Mouse (Mus musculus) CH12F3 (cell line): ENCODE measurements around the gene Dph5.
"Not testable (repeated sequence)": the region's sequence is repeated elsewhere in the genome, so short reads cannot be mapped to it uniquely, and the experiment has no call there.

Experiments
- in situ Hi-C: fragments of 300-500 bp; cut with MboI; formaldehyde crosslinking; loops from 2 replicates; pipeline ENCODE4 v1.14.3; 2020; ENCODE audit warnings: low sequenced_read_pairs

The Dph5 gene

DNA sequence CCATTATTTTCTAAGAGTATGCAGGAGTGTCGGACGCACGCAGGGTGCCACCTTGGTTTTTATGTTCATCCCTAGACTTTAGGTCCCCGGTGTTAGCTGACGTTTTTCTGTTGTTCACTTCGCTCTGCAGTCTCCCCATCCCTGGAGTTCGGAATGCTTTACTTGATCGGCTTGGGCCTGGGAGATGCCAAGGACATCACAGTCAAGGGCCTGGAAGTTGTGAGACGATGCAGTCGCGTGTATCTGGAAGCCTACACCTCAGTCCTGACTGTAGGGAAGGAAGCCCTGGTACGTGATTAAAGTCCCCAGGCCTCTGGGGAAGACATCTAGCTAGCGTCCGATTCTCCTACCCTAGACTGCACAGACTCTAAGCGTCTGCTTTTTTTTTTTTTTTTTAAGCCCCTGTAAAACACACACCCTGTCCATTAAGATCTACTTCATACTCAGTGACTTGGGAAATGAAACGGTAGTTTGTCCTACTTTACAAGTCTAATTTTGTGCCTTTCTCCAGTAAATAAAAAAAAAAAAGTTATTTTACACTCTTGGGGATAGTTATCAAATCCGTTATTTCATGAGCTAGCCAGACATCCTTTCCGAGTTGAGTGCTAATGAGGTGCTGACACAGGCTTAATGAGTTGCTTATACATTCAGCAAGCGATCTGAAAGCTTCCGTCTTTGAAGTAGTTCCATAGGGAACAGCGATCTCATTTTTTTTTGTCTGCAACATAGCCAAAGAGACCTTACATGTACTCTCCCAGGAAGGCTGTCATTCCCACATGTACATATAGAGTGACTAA is 871 bp downstream of the Dph5 start:
- in situ Hi-C loops = no loop called here

DNA sequence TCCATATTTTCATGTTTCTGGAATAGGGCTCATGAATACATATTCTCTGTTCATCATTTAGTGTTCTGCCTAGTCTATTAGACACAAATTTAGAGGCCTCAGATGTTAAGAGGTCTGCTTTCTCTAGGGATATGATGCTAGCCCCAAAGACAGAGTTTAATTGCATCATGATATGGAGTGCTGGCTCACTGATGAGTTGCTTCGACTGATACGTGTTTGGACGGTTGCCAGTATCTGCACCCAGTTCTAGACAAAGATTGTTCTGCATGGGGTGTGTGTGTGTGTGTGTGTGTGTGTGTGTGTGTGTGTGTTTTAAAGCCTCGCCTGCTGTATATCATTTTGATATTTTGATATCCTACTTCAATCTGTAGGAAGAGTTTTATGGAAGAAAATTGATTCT is 4.7 kb downstream of the Dph5 start:
- in situ Hi-C loops = no loop called here

DNA sequence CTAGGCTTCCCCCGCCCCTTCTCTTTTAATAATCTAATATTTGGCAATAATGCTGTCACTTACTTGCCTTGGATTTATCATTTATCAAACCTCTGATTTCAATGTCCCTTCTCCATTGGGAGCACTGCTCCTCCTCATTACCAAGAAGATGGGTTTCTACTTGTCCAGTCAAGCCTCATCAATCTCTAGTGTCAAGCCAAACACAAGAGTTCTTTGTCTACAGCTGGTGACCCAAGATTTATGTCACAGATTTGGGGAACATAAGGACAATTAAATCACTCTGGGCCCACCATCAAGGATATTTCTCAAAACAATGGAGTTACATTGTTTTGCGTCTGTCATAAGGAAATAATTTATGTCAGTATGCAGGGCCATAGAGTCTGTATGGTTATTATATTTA is 5.5 kb downstream of the Dph5 start:
- in situ Hi-C loops = no loop called here

DNA sequence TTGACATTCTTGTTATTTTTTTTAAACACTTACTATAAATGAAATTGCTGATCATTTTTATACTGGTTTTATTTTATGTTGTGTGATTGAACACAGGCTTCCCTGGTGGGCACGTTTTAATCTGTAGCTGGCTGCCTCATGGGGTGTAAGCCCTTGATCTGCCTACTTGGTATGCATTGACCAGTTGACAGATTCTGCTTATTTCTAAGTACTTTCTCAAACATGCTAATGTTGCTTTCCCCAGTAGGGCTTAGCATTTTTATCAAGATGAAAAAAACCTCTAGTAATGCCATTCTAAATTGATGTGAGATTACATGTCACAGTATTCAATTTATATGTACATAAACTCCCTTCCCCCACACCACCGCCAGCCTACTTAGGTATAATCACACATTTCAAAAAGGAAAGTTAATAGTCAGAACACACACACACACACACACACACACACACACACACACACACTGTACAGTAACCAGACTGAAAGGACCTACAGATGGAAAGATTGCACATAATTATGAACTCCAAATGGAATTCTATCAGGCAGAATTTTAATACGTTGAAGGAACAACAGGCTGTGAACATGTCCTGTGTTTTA is 10.8 kb downstream of the Dph5 start:
- in situ Hi-C loops = no loop called here

DNA sequence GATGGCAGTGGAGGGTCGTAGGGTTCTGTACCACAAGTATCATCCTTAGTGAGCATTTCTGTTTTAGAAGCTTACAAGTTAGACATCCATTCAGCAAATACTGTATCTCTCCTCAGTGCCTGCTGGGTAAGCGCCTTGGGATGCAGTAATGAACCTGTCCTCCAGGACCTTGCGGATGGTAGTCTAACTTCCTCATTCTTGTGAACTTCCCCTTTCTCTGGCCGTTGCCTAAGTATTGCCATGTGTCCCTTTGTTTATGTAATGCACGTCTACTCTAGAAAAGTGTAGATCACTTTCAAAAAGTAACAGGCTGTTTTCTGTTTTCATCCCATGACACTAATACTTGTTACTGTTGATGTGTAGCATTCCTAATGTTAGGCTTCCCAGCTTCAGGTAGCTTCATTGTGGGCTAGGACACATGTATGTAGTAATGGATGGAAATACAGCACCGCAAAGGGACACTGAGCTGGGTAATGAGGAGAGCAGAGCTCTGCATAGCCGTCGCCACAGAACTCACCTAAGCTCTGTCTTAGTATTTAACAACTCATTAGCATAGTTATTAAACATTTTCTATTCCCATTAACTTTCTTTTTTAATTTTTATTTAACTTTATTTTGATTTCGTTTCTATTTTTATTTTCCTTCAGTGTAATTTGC is 14.8 kb downstream of the Dph5 start:
- in situ Hi-C loops = no loop called here

DNA sequence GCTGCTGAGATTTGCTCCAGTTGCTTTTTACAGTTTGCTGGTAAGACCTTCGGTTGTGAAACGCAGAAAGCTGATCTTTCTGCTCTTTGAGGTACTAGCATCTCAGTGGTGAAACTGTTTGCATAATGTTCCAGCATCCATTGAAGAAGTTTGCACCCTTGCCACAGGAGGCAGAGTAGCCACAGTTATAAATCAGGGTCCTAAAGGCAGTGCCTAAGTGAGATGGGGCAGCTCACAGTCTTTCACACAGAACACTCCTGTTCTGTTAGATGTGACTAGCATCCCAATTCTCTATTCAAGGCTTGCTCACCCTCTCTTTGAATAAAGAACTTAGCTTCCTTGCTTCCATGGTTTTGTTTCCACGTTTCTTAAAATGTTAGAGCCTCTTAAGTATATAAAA is 17.4 kb downstream of the Dph5 start:
- in situ Hi-C loops = no loop called here

DNA sequence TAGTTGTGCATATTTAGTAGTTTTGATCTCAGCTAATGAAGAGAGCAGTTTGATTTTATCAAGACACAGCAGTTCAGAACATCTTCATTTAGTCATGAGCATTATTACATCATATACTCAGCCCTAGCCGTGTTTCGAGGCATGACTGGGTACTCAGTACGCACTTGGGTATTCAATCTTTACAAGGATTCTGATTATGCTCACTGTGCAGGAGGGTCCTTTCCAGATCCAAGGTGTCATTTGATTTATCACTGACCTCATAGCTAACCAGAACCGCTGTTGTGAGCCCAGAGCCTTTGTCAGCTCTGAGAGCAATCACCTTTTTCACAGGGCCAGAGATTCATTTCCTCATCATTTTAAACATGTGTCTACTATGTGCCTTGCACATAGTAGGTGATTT is 17.9 kb downstream of the Dph5 start:
- in situ Hi-C loops = no loop called here

DNA sequence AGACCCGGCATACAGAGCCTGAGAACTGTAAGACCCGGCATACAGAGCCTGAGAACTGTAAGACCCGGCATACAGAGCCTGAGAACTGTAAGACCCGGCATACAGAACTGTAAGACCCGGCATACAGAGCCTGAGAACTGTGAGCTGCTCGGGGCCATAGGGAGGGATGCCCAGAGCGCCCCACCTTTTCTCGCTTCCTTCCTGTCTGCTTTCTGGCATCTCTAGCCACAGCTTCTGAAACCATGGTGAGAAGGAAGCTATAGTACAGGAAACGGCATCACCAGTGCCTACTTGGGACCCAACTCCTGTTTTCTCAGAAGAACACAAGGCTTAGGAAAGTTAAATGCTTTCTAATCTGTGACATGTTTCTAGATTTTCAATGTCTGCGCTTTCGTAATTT is 19.8 kb downstream of the Dph5 start:
- in situ Hi-C loops = not testable (repeated sequence)

DNA sequence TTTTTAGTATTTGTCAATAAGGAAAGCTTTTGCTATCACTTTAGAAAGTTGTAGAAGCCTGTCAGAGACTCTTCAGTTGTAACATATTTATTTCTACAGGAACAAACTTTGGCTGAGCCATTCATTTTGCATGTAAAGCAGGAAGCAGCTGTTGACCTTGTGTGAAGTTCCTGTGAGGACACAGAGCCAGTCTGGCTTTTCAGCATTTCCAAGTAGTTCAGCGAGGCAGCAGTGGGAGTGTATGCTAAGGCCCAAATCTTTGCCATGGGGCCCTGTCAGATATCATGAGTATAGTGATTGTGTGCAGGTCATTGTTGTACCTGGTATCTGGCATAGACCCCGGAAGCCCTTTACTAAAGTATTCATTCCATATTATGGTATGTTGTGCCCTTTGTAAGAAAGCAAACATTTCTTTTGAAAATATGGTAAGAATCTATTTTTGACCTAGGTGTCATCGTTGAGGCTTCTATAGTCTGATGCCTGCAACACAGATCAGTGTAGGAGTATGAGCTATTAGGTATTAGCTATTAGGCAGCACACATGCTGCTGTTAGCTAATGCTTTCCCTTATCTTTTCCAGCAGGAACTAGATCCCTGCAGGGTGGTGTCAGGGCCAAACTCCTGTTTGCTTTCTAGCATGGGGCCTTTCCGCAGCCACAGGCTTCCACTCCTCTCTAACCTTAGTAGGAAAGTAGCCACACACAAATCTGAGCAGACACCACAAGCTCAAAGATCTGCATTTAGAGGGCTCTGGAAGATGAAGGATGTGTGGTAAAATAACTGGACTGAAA is 37.0 kb downstream of the Dph5 start:
- in situ Hi-C loops = no loop called here

DNA sequence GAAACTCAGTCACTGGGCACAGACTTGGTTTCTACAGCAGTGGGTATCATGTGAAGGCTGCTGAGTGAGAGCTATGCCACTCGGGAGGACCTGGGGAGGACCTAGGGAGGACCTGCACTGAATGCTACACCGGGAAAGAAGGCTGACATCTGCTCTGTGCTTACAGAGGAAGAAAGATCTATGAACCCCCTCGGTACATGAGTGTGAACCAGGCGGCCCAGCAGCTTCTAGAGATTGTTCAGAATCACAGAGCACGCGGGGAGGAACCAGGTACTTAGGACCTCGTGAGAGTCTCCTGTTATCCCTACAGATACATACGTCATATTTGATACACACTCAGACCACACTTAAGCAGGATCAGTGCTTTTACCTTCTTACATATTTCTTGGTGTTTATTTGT is 38.9 kb downstream of the Dph5 start:
- in situ Hi-C loops = no loop called here

DNA sequence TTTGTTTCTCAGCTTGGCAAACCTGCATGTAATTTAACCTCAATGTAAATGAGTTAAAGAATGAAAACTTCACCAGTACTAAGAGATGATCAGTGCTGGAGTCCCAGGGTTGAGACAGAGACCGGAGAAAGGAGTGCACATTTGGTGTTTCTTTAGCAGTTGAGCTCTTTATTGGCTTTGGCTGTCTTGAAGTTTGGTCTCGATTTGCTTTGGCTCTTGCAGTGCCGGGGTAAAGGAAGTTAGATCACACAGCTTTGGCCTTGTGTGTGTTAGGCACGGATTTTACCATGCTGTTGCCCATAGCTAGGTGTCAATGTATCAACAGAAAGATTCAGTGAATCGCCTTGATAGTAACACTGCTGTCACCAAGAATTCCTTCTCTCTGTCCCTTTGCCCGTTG is 44.1 kb downstream of the Dph5 start:
- in situ Hi-C loops = no loop called here

DNA sequence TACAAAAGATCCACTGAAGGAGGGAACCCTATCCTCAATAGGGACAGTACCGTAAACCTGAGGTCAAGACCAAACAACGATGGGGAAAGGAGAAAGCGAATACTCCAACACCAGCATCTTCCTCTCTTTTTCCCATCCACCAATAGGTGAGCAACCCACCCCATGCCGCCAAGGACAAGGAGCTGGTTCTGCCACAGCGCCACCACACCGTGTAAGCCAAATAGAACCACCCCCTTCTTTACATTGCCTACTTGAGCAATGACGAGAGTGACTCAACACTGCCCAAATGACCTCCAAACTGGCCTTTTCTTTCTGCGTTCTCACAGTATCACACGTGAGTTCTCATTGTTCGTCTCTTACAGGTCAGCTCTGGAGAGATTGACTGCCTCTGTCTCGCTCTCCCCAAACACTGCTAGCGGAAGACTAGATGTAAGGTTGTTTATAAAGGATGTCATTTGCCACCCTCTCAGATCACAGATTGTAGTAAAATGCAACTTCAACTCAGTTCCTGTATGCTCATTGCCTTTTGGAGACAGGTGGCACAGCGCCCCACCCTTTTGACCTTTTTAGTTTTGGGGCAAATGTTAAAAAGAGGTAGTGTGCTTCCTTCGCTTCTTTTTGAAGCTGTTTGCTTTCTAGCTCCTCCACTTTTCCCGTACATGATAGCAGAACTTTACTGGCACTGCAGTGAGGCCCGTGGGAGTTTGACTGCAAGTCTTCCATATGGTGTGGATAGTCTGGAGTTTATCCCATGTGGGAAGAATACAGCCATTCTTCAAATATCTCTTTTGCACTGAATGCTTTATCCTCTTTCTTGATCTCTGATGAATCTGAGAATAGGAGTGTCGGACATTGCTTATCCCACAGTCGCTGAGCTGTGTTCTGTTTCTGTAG is 45.9 kb downstream of the Dph5 start:
- in situ Hi-C loops = no loop called here

DNA sequence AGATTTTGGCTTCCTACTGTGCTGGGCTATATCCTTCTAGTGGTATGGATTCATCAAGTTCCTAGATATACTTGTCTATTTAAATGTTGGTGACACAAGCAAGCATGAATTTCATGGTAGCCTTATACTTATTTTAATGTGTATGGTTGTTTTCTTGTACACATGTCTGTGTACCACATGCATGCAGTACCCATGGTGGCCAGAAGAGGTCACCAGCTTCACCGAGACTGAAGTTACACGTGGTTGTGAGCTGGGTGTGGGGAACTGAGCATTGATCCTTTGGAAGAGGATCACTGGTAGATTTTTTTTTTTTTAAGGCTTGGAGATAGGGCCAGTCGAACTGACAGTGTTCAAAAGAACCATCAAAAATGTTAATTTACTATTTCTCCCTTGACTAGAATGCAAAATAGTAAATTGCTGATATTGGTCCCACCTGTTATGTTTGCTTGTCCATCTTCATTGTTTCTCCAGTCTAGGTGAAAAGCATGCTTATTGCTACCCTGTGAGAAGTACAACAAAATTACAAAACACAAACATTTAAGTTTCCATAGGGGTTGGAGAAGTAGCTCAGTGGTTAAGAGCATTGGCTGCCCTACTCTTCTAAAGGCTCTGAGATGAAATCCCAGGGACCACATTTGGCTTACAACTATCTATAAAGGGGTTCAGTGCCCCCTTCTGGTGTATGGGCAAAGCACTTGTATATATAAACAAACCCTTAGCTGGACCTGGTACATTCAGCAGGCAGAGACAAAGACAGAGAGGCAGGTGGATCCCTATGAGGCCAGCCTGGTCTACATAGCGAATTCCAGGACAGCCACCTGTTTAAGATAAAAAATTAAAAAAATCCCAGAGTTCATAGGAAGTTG is 49.3 kb downstream of the Dph5 start:
- in situ Hi-C loops = no loop called here

DNA sequence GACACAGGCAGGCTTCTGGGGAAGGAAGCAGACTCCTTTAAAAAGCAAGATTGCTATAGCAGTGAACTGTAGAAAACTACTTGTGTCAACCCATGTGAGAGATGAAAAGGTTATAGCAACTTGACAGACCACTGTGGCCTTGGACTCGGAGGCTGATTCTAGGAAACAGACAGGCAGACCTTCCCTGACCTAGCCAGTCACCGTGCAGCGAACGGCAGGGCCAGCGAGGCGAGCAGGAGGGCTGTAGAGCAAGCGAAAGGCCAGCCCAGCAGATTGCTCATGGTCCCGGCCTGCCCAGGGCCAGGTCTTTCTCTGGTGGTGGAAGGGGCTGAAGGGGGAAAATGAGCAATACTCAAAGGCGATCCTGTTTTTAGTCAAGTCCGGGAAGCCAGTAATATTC is 50.2 kb downstream of the Dph5 start:
- in situ Hi-C loops = no loop called here

DNA sequence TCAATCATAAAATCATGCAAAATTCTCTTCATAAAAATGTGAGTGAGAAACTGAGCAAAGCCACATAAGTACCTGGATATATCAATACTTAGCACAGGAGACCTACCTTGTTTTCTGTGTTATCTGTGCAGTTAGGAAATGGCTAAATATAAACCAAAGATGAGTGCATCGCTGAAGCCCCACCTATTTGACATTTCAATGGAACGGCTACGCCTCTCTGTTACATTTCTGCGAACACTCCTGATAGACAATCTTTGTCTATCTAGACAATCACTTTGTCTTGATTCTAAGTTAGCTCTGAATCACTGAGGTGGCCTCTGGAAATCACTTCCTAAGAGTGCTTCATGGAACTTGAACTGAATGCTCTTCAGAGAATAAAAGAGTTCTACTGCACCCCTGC is 52.9 kb downstream of the Dph5 start:
- in situ Hi-C loops = no loop called here

DNA sequence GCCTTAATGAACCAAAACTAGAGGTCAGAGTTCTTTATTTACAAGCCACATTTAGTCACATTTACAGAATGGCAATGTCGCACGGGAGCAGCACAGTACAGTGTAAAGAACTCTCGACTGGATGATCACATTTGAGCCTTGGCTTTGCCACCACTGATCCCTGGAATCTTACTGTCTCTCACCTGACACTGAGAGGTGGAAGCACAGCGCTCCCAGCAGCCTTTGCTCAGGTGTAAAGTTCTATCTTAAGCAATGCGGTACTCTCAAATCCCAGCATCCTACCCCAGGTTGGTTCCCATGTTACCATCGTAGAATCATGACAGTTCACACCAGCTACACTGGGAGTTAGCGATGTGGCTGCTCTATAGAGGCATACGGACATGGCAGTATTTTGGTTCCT is 53.8 kb downstream of the Dph5 start:
- in situ Hi-C loops = no loop called here

DNA sequence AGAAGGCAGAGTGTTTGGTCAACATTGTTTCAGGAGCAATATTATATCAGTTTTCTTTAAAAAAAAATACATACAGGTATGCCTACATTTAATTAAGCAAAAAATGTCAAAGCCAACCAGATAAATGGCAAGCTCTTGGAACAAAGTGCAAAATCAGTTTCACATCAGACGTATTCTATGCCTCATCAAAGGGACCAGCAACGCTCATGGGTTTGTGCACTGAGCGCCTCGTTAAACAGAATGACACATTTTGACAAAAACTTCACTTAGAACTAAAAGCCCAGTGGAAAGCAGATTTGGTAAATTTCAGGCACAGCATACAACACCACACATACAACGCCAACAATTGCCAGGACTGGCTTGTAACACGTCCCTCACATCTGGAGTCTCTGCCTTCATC is 56.7 kb downstream of the Dph5 start:
- in situ Hi-C loops = no loop called here

DNA sequence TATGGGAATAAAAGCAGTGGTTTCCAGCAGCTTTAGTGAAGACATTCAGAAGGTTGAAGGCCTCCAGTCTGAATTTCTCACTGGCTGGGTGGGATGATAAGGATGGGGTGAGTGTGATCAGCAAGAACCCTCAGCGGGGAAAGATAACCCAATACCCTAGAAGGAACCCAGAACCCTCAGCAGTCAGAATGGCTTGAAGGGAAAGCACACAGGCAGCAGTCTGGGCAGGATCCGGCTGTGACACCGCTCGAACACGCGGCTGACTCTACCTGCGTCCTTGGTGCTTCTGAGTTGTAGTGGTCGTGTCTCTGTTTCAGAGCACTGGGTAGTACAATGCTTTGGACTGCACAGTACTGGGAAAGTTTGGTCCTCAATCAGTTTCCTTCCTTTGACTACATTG is 58.6 kb downstream of the Dph5 start:
- in situ Hi-C loops = no loop called here

DNA sequence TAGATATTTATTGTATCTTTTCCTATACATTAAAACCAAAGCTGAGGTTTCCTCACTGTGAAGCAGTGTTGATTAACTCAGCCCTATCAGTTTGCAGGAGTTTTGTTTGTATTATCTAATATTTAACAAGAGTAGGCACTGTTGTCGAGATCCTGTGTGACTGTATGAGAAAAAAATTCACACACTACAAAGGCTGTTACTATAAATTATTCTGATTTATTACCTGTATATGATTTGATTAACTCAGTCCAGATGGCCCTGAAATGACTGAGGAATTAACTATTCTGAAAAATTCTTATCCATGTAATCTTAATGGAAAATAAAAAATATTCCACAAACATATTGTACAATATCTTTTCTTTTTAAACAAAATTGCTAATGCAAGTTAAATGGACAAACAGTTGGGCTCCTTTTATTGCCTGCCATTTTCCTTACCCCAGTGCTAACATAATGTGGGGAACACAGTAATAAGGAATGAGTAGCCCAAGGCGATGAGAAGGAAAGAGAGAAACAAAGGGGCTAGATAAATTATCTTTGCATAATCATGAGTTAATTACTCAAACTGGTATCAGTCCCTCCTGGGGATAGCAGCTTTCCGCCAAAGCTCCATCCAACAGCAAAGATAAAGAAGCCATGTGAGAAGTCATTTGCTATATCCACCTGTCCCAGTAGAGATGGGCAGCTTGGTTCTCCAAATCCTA is 61.7 kb downstream of the Dph5 start:
- in situ Hi-C loops = no loop called here
